Mouse (Mus musculus): ENCODE data around the gene Mtmr4.
A peak's percentile ranks its signal among the peaks of the same experiment; 100 is the strongest.

Gene Mtmr4

GRCm38 (mm10) chr11:87581933-87582710 lies 9.8 kb upstream of the Mtmr4 start:
- DNase-seq (ENCODE audit: low read depth): no peak

DNA sequence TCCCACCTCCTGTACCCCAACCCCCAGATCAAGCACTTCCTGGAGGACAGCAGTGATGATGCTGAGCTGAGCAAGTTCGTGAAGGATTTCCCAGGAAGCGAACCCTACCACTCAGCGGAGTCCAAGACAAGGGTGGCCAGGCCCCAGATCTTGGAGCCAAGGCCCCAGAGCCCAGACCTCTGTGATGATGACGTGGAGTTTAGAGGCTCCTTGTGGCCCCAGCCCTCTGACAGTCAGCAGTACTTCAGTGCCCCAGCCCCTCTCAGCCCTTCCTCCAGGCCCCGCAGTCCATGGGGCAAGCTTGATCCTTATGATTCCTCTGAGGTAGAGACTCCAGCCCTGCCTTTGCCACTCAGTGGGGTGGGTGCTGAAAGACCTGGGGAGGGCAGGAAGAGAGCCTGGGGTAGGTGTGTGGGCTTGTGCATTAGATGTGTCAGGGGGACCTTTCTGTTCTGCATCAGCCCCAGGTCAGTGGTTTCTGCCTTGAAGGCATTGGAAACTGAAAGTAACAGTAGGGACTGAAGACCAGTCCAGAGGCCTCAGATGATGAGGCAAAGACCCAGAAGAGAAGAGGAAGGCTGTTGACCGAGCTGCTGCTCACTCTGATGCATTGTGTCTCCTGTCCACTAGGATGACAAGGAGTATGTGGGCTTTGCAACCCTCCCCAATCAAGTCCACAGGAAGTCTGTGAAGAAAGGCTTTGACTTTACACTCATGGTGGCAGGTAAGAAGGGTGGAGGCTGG lies 8.5 kb upstream of the Mtmr4 start:
- no peak for DNase-seq (ENCODE audit: low read depth)

DNA sequence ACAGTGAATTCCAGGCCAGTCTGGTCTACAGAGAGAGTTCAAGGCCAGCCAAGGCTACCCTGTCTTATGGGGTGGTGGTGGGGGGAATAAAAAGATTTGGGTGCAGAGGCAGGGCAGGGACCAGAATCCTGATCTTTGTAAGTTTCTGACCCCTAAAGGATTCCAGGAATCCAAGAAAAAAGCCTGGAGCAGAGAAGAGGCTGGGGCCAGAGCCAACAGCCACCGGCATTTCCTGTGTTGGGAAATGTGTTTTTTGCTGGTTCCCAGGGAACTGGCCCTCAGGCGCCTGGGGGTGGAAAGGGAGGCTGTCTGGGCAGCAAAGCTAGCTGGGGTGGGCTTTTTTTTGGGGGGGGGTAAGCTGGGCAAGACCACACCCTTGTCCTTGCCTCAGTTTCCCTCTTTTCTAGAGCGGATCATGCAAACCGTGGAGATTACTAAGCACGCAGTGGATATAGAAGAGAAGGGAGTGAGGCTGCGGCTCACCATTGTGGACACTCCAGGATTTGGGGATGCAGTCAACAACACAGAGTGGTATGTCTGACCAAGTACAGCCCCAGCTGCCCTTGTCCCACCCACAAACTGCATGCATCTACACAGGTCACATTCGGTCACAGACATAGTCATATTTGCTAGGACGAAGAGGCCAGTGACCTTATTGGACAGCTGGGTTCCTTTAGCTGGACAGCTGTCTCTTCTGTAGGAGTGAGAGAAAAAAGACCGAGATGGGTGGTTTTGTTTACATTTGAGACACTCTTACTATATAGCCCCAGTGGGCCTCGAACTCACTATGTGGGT lies 7.1 kb upstream of the Mtmr4 start:
- no peak for DNase-seq (ENCODE audit: low read depth)

DNA sequence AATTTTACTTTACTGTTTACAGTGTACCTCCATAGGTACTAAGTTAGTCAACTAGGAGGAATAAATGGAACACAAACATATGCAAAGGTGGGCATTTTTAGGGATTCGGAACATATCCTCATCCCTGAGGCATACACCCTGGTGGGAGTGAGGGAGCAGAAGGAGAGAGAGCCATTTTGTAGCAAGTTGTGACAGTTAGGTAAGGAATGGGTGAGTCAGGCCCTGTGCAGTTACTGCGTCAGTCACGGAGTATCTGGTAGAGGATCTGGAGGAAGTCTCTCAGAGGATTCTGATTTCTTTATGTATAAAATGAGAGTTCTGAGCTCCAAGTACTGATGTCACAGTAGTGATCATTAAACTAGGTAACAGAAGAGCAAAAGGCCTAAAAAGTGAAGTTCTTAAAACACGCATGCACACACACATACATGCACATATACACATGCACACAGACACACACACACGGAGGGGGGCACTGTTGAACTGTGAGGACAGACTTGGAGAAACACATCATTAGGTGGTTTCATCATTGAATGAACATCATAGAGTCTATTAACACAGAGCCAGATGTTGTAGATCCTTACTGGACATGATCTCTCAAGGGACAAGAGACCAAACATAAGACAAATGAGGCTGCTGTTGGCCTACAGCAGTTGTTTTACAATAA lies 4.6 kb upstream of the Mtmr4 start:
- DNase-seq (ENCODE audit: low read depth): no peak

GRCm38 (mm10) chr11:87589605-87590004 lies 2.4 kb upstream of the Mtmr4 start:
- no peak for DNase-seq (ENCODE audit: low read depth)

- DNase-seq (ENCODE audit: low read depth): no peak
Measured at GRCm38 (mm10) chr11:87590841-87591525, 979 bp upstream of the Mtmr4 start.

GRCm38 (mm10) chr11:87592354-87592695 lies 363 bp downstream of the Mtmr4 start:
- no peak for DNase-seq (ENCODE audit: low read depth)

- DNase-seq (ENCODE audit: low read depth): peak; percentile 34
Measured at GRCm38 (mm10) chr11:87592713-87593598, 994 bp downstream of the Mtmr4 start.

GRCm38 (mm10) chr11:87595327-87595841 lies 3.4 kb downstream of the Mtmr4 start:
- DNase-seq (ENCODE audit: low read depth): peak; percentile 86

- DNase-seq (ENCODE audit: low read depth): no peak
Measured at GRCm38 (mm10) chr11:87595976-87596375, 4.0 kb downstream of the Mtmr4 start.

- DNase-seq (ENCODE audit: low read depth): no peak
Measured at GRCm38 (mm10) chr11:87596492-87596891, 4.5 kb downstream of the Mtmr4 start.

GRCm38 (mm10) chr11:87597061-87597460 lies 5.1 kb downstream of the Mtmr4 start:
- DNase-seq (ENCODE audit: low read depth): no peak

- no peak for DNase-seq (ENCODE audit: low read depth)
Measured at GRCm38 (mm10) chr11:87599395-87600089, 7.6 kb downstream of the Mtmr4 start.

DNA sequence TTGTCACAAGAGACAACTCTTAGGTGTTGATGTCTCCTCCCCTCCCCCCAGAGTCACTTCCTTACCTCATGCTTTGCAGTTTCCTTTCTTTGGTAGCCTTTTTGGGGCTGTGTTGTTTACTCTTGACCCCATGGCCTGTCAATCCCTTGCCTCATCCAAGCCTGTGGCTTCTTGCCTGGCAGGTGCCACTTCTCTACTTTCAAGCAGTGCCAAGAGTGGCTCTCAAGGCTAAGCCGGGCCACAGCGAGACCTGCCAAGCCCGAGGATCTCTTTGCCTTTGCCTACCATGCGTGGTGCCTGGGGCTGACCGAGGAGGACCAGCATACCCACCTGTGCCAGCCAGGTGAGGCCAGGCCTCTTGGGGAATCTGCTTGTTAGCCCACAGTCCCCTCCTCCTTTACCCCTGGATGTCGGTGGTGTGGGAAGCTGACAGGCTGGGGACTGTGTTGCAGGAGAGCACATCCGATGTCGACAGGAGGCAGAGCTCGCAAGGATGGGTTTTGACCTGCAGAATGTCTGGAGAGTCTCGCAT lies 8.4 kb downstream of the Mtmr4 start:
- DNase-seq (ENCODE audit: low read depth): no peak

- no peak for DNase-seq (ENCODE audit: low read depth)
Measured at GRCm38 (mm10) chr11:87602234-87602633, 10.3 kb downstream of the Mtmr4 start.

DNA sequence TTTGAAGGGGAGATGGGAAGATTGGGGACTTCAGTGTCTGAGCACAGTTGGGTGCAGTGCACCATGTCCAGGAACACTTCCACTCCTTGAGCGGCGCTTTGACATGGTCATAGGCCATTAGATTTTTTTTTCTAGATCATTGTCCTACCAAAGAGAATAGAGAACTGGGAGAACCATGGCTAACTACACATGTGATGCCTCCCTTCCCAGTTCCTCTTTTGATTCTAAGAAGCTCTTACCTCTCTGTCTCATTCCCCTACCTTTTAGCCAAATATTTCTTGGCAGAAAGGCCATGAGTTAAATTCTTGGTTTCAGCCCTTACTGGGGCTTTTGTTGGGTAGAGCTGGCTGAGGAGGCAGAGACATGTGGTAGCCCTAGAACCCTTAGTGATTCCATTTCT lies 11.6 kb downstream of the Mtmr4 start:
- DNase-seq (ENCODE audit: low read depth): no peak

GRCm38 (mm10) chr11:87609264-87609663 lies 17.3 kb downstream of the Mtmr4 start:
- DNase-seq (ENCODE audit: low read depth): no peak

GRCm38 (mm10) chr11:87611547-87611946 lies 19.6 kb downstream of the Mtmr4 start:
- DNase-seq (ENCODE audit: low read depth): no peak

DNA sequence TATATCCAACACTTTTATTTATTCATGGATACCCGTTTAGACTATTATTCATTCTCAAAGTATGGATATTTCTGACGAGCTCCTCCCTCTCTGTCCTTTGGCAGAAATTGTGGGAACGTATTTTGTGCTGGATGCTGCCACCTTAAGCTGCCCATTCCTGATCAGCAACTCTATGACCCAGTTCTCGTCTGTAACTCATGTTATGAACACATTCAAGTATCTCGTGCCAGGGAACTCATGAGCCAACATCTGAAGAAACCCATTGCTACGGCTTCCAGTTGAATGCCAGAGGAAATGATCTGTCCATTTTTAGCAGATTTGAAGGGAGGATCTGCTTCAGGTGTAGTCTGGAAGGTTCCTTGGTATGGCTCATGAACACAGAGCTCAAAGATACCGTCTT lies 22.0 kb downstream of the Mtmr4 start:
- no peak for DNase-seq (ENCODE audit: low read depth)
